Mouse (Mus musculus) olfactory bulb, adult 2 months (tissue): ENCODE results near the gene Glt1d1.

Source experiments
- CTCF ChIP-seq: fragments of 200-500 bp; IDR thresholded peaks from 2 replicates; pipeline ENCODE4 v1.5.1; 2012; ENCODE audit warnings: low read depth, mild to moderate bottlenecking, low read length, moderate library complexity; ENCODE audit not compliant: insufficient read depth
- POLR2A ChIP-seq: fragments of 200-500 bp; IDR thresholded peaks from 2 replicates; pipeline ENCODE4 v1.6.1; 2012; ENCODE audit warnings: mild to moderate bottlenecking, low read depth, low read length, moderate library complexity; ENCODE audit not compliant: insufficient read depth

- TF ChIP-seq CTCF (no peak), POLR2A (no peak)
Measured at GRCm38 (mm10) chr5:127751262-127751975, 119.4 kb downstream of the Glt1d1 start.
